Comparison of ENCODE assay signal across 32 mouse cellular contexts in genomic region chr11:113080311-113080710, GRCm38 (mm10).
"Had no signal": no experiment of that assay in that cellular context is flagged by ENCODE, and none has a peak within 500 bp of the region (broad histone marks: within the 10 kb centered on the region; RNA-seq: fewer than 3 reads in every experiment).

No protein-coding gene starts in this region.

- H3K9me3 ChIP-seq: limb, embryonic 10.5 days; limb, embryonic 12.5 days; limb, embryonic 13.5 days; limb, embryonic 15.5 days; liver, embryonic 13.5 days; liver, embryonic 15.5 days; lung, embryonic 15.5 days; midbrain, embryonic 13.5 days; midbrain, embryonic 15.5 days; neural tube, embryonic 12.5 days; neural tube, embryonic 13.5 days had no signal

- H3K27me3 ChIP-seq: limb, embryonic 12.5 days; limb, embryonic 13.5 days; limb, embryonic 15.5 days; liver, embryonic 12.5 days; liver, embryonic 13.5 days; liver, embryonic 15.5 days; lung, embryonic 15.5 days; megakaryocyte, embryonic 14.5 days; midbrain, embryonic 13.5 days; midbrain, embryonic 15.5 days; neural tube, embryonic 12.5 days; neural tube, embryonic 13.5 days had no signal

- ATAC-seq: liver, embryonic 12.5 days; liver, postnatal 0 days; lung, postnatal 0 days; midbrain, embryonic 13.5 days; midbrain, embryonic 15.5 days; midbrain, embryonic 16.5 days had no signal

- H3K4me1 ChIP-seq: liver, embryonic 12.5 days; liver, embryonic 13.5 days; liver, embryonic 15.5 days; megakaryocyte, embryonic 14.5 days; midbrain, embryonic 10.5 days; midbrain, embryonic 12.5 days; midbrain, embryonic 13.5 days; midbrain, embryonic 15.5 days; neural tube, embryonic 12.5 days had no signal

- H3K36me3 ChIP-seq: limb, embryonic 10.5 days; limb, embryonic 13.5 days; limb, embryonic 15.5 days; liver, embryonic 12.5 days; liver, embryonic 13.5 days; liver, embryonic 15.5 days; lung, embryonic 15.5 days; midbrain, embryonic 10.5 days; midbrain, embryonic 12.5 days; midbrain, embryonic 13.5 days; midbrain, embryonic 15.5 days; neural tube, embryonic 12.5 days had no signal

- DNase-seq: left cerebral cortex, postnatal 4 days; liver; liver, embryonic 13.5 days; liver, postnatal 0 days; lung, adult 2 months; lung, embryonic 14.5 days; lung, postnatal 10 days; lung, postnatal 14 days; lung, postnatal 36 days; lung, postnatal 4 days; midbrain, embryonic 14.5 days had no signal

- H3K27ac ChIP-seq: limb, embryonic 10.5 days; limb, embryonic 12.5 days; limb, embryonic 13.5 days; liver, embryonic 12.5 days; liver, embryonic 13.5 days; liver, embryonic 14.5 days; liver, embryonic 15.5 days; lung, embryonic 15.5 days; macrophage; midbrain, embryonic 10.5 days; midbrain, embryonic 12.5 days; midbrain, embryonic 13.5 days; midbrain, embryonic 15.5 days; neural tube, embryonic 12.5 days; neural tube, embryonic 13.5 days had no signal

- H3K9ac ChIP-seq: limb, embryonic 12.5 days; limb, embryonic 13.5 days; limb, embryonic 15.5 days; liver, embryonic 12.5 days; liver, embryonic 13.5 days; liver, embryonic 14.5 days; liver, embryonic 15.5 days; liver, postnatal 0 days; lung, embryonic 14.5 days; lung, embryonic 15.5 days; midbrain, embryonic 12.5 days; midbrain, embryonic 13.5 days; midbrain, embryonic 15.5 days; neural tube, embryonic 12.5 days; neural tube, embryonic 13.5 days had no signal

- H3K4me2 ChIP-seq: limb, embryonic 12.5 days; limb, embryonic 13.5 days; limb, embryonic 15.5 days; liver, embryonic 11.5 days; liver, embryonic 12.5 days; liver, embryonic 13.5 days; liver, embryonic 15.5 days; lung, embryonic 14.5 days; lung, embryonic 15.5 days; midbrain, embryonic 11.5 days; midbrain, embryonic 12.5 days; midbrain, embryonic 13.5 days; midbrain, embryonic 15.5 days; neural tube, embryonic 12.5 days; neural tube, embryonic 13.5 days had no signal

- H3K4me3 ChIP-seq: limb, embryonic 10.5 days; limb, embryonic 12.5 days; limb, embryonic 13.5 days; limb, embryonic 15.5 days; liver, embryonic 12.5 days; liver, embryonic 13.5 days; liver, embryonic 15.5 days; lung, embryonic 15.5 days; megakaryocyte, embryonic 14.5 days; midbrain, embryonic 10.5 days; midbrain, embryonic 12.5 days; midbrain, embryonic 13.5 days; midbrain, embryonic 15.5 days; myocyte; neural tube, embryonic 12.5 days; neural tube, embryonic 13.5 days had no signal
